Mouse (Mus musculus): ENCODE measurements around the gene Catsperd. TPM values are rescaled to one million over a fixed set of nuclear protein-coding genes. Genes with fewer than 3 reads are reported as not detected.

Catsperd gene
- total and polyA plus RNA-seq, 3 experiments = not detected

DNA sequence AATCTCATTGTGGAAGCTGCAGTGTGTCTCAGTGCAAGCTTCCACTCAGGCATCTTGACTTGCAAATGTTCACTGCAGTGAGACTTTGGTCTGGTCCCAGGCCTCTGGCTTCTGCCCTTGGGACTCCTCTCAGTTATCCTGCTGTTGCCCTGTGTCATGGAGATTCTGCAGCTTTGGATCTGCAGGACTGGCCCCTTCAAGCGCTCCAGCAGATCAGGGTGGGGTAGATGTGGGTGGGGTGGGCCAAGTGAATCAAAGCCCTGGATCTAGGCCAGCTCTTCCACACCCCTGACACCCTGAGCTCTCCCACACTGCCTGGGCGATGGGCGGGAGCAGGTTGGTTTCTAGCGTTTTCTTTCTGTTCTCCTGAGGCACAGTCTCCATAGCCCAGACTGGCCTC, 3.9 kb downstream of the Catsperd start:
- Histone ChIP-seq H3K9me3 (replicated peaks) (peaks cover 2% of the 10 kb centered on the region; the same call in 1 of the 2 replicates), H3K36me3 (replicated peaks) (no peaks in the 10 kb centered on the region), H3K27me3 (ENCODE audit: insufficient read depth, low read length) (peaks cover 43% of the 10 kb centered on the region), H3K4me3 (ENCODE audit: low read depth, low read length) (no peak overlapping the region), H3K4me1 (ENCODE audit: insufficient read depth, low read depth, low read length) (peaks cover 19% of the 10 kb centered on the region)
- no peak for TF ChIP-seq POLR2AphosphoS5 (IDR thresholded peaks at IDR 0.05; ENCODE audit: insufficient replicate concordance, low read depth, low read length)
- TF ChIP-seq CTCF (IDR thresholded peaks at IDR 0.05; ENCODE audit: low read depth, low read length) = no peak
- no peak for TF ChIP-seq TAL1 (conservative IDR thresholded peaks at IDR 0.05; ENCODE audit: low read depth, low read length)
- no peak for ATAC-seq (ENCODE audit: extremely low read depth, insufficient number of reproducible peaks, low FRiP score, poor library complexity, severe bottlenecking)
- no peak for DNase-seq (ENCODE audit: low spot score)

- Histone ChIP-seq H3K9me3 (replicated peaks) (peaks cover 2% of the 10 kb centered on the region; the same call in 1 of the 2 replicates), H3K27me3 (ENCODE audit: insufficient read depth, low read length) (peaks cover 62% of the 10 kb centered on the region), H3K4me1 (ENCODE audit: insufficient read depth, low read depth, low read length) (peaks cover 4% of the 10 kb centered on the region), H3K36me3 (replicated peaks) (no peaks in the 10 kb centered on the region), H3K4me3 (ENCODE audit: low read depth, low read length) (no peak overlapping the region)
- no peak for ATAC-seq (ENCODE audit: extremely low read depth, insufficient number of reproducible peaks, low FRiP score, poor library complexity, severe bottlenecking)
- TF ChIP-seq GATA1 (IDR thresholded peaks at IDR 0.05; ENCODE audit: borderline replicate concordance, low read length) = no peak
- no peak for TF ChIP-seq GATA2 (IDR thresholded peaks at IDR 0.05; ENCODE audit: borderline replicate concordance, low read depth, low read length)
- no peak for TF ChIP-seq POLR2AphosphoS5 (IDR thresholded peaks at IDR 0.05; ENCODE audit: insufficient replicate concordance, low read depth, low read length)
- TF ChIP-seq CTCF (IDR thresholded peaks at IDR 0.05; ENCODE audit: low read depth, low read length) = no peak
- no peak for TF ChIP-seq TAL1 (conservative IDR thresholded peaks at IDR 0.05; ENCODE audit: low read depth, low read length)
- no peak for DNase-seq (ENCODE audit: low spot score)
These were observed 6.1 kb downstream of the Catsperd start for GRCm38 (mm10) chr17:56634023-56634422.

GRCm38 (mm10) chr17:56643237-56643636, 15.3 kb downstream of the Catsperd start:
- no peak for DNase-seq (ENCODE audit: low spot score)
- Histone ChIP-seq H3K4me3 (ENCODE audit: low read depth, low read length) (no peak overlapping the region), H3K27me3 (ENCODE audit: insufficient read depth, low read length) (peaks cover 53% of the 10 kb centered on the region), H3K9me3 (replicated peaks) (no peaks in the 10 kb centered on the region), H3K36me3 (replicated peaks) (no peaks in the 10 kb centered on the region), H3K4me1 (ENCODE audit: insufficient read depth, low read depth, low read length) (no peaks in the 10 kb centered on the region)
- TF ChIP-seq CTCF (IDR thresholded peaks at IDR 0.05; ENCODE audit: low read depth, low read length) = no peak
- TF ChIP-seq TAL1 (conservative IDR thresholded peaks at IDR 0.05; ENCODE audit: low read depth, low read length) = no peak
- no peak for TF ChIP-seq GATA1 (IDR thresholded peaks at IDR 0.05; ENCODE audit: borderline replicate concordance, low read length)
- no peak for TF ChIP-seq GATA2 (IDR thresholded peaks at IDR 0.05; ENCODE audit: borderline replicate concordance, low read depth, low read length)
- TF ChIP-seq POLR2AphosphoS5 (IDR thresholded peaks at IDR 0.05; ENCODE audit: insufficient replicate concordance, low read depth, low read length) = no peak
- ATAC-seq (ENCODE audit: extremely low read depth, insufficient number of reproducible peaks, low FRiP score, poor library complexity, severe bottlenecking) = no peak

GRCm38 (mm10) chr17:56647546-56647945, 19.6 kb downstream of the Catsperd start:
- no peak for TF ChIP-seq TAL1 (conservative IDR thresholded peaks at IDR 0.05; ENCODE audit: low read depth, low read length)
- no peaks in the 10 kb centered on the region for H3K9me3 ChIP-seq (replicated peaks)
- DNase-seq (ENCODE audit: low spot score) (no peak), ATAC-seq (ENCODE audit: extremely low read depth, insufficient number of reproducible peaks, low FRiP score, poor library complexity, severe bottlenecking) (no peak)
- peaks cover 46% of the 10 kb centered on the region for H3K27me3 ChIP-seq (ENCODE audit: insufficient read depth, low read length)
- no peaks in the 10 kb centered on the region for H3K36me3 ChIP-seq (replicated peaks)
- H3K4me1 ChIP-seq (ENCODE audit: insufficient read depth, low read depth, low read length) = peaks cover 3% of the 10 kb centered on the region; the same call in 1 of the 2 replicates
- H3K4me3 ChIP-seq (ENCODE audit: low read depth, low read length) = no peak overlapping the region

DNA sequence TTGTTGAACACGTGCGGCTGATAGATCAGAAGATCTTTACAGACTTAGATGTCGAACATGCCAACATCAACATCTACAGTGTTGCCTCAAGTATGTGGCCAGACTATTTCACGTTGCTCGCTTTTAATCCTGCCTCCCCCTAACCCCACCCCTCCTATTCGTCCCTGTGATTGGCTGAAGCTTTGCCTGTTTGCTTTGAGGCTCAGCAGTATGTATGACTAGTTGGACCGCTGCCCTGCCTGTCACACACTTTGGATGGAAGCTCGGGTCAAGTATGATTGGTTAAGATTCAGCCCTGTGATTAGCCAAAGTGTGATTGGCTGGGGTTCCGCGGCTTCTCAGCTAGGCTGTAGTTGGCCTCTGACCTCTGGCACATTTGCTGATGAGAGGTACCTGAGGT, 23.9 kb downstream of the Catsperd start:
- DNase-seq (ENCODE audit: low spot score) (no peak), ATAC-seq (ENCODE audit: extremely low read depth, insufficient number of reproducible peaks, low FRiP score, poor library complexity, severe bottlenecking) (no peak)
- Histone ChIP-seq H3K9me3 (replicated peaks) (no peaks in the 10 kb centered on the region), H3K27me3 (ENCODE audit: insufficient read depth, low read length) (peaks cover 68% of the 10 kb centered on the region), H3K4me3 (ENCODE audit: low read depth, low read length) (no peak overlapping the region), H3K36me3 (replicated peaks) (no peaks in the 10 kb centered on the region), H3K4me1 (ENCODE audit: insufficient read depth, low read depth, low read length) (peaks cover 3% of the 10 kb centered on the region; the same call in 1 of the 2 replicates)
- no peak for TF ChIP-seq GATA2 (IDR thresholded peaks at IDR 0.05; ENCODE audit: borderline replicate concordance, low read depth, low read length)
- TF ChIP-seq CTCF (IDR thresholded peaks at IDR 0.05; ENCODE audit: low read depth, low read length) = no peak
- TF ChIP-seq GATA1 (IDR thresholded peaks at IDR 0.05; ENCODE audit: borderline replicate concordance, low read length) = no peak
- no peak for TF ChIP-seq POLR2AphosphoS5 (IDR thresholded peaks at IDR 0.05; ENCODE audit: insufficient replicate concordance, low read depth, low read length)
- no peak for TF ChIP-seq TAL1 (conservative IDR thresholded peaks at IDR 0.05; ENCODE audit: low read depth, low read length)

DNA sequence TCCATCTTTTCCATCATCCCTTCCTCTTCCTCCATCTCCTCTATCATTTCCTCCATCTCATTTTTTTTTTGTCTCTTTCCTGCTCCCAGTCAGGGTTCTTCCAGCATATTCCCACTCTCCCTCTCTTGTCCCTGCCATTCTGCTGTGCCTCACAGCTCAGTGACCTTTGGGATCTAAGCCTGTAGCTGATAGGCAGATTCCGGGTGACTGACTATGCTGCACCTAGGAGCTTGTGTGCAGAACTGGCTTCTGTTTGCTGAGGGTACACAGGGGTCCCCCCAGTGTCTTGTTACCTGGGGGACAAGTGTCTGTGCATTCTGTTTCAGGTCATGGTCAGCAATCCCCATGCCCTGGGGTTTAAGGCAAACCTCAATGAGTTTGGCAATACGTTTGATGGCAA, 26.8 kb downstream of the Catsperd start:
- no peaks in the 10 kb centered on the region for H3K36me3 ChIP-seq (replicated peaks)
- H3K9me3 ChIP-seq (replicated peaks) = no peaks in the 10 kb centered on the region
- peaks cover 54% of the 10 kb centered on the region for H3K27me3 ChIP-seq (ENCODE audit: insufficient read depth, low read length)
- DNase-seq (ENCODE audit: low spot score) (no peak), ATAC-seq (ENCODE audit: extremely low read depth, insufficient number of reproducible peaks, low FRiP score, poor library complexity, severe bottlenecking) (no peak)
- peaks cover 11% of the 10 kb centered on the region for H3K4me1 ChIP-seq (ENCODE audit: insufficient read depth, low read depth, low read length)
- H3K4me3 ChIP-seq (ENCODE audit: low read depth, low read length) = no peak overlapping the region
- TF ChIP-seq GATA1 (IDR thresholded peaks at IDR 0.05; ENCODE audit: borderline replicate concordance, low read length) (no peak), TAL1 (conservative IDR thresholded peaks at IDR 0.05; ENCODE audit: low read depth, low read length) (no peak), GATA2 (IDR thresholded peaks at IDR 0.05; ENCODE audit: borderline replicate concordance, low read depth, low read length) (no peak), CTCF (IDR thresholded peaks at IDR 0.05; ENCODE audit: low read depth, low read length) (no peak), POLR2AphosphoS5 (IDR thresholded peaks at IDR 0.05; ENCODE audit: insufficient replicate concordance, low read depth, low read length) (no peak)

- peaks cover 12% of the 10 kb centered on the region for H3K4me1 ChIP-seq (ENCODE audit: insufficient read depth, low read depth, low read length)
- H3K36me3 ChIP-seq (replicated peaks) = no peaks in the 10 kb centered on the region
- peaks cover 54% of the 10 kb centered on the region for H3K27me3 ChIP-seq (ENCODE audit: insufficient read depth, low read length)
- H3K4me3 ChIP-seq (ENCODE audit: low read depth, low read length) = no peak overlapping the region
- no peaks in the 10 kb centered on the region for H3K9me3 ChIP-seq (replicated peaks)
- ATAC-seq (ENCODE audit: extremely low read depth, insufficient number of reproducible peaks, low FRiP score, poor library complexity, severe bottlenecking) = no peak
- TF ChIP-seq GATA1 (IDR thresholded peaks at IDR 0.05; ENCODE audit: borderline replicate concordance, low read length) (no peak), CTCF (IDR thresholded peaks at IDR 0.05; ENCODE audit: low read depth, low read length) (no peak), GATA2 (IDR thresholded peaks at IDR 0.05; ENCODE audit: borderline replicate concordance, low read depth, low read length) (no peak)
- DNase-seq (ENCODE audit: low spot score) = no peak
These were observed 27.4 kb downstream of the Catsperd start for GRCm38 (mm10) chr17:56655311-56655710.

Measured in G1E (cell line).